Mouse (Mus musculus) cerebellum, adult 9-10 months (tissue): ENCODE measurements around the gene Ptprd.

ENCODE experiments used
- DNase-seq: peaks from one replicate; pipeline ENCODE4 v3.0.0; 2022

The Ptprd gene

DNA sequence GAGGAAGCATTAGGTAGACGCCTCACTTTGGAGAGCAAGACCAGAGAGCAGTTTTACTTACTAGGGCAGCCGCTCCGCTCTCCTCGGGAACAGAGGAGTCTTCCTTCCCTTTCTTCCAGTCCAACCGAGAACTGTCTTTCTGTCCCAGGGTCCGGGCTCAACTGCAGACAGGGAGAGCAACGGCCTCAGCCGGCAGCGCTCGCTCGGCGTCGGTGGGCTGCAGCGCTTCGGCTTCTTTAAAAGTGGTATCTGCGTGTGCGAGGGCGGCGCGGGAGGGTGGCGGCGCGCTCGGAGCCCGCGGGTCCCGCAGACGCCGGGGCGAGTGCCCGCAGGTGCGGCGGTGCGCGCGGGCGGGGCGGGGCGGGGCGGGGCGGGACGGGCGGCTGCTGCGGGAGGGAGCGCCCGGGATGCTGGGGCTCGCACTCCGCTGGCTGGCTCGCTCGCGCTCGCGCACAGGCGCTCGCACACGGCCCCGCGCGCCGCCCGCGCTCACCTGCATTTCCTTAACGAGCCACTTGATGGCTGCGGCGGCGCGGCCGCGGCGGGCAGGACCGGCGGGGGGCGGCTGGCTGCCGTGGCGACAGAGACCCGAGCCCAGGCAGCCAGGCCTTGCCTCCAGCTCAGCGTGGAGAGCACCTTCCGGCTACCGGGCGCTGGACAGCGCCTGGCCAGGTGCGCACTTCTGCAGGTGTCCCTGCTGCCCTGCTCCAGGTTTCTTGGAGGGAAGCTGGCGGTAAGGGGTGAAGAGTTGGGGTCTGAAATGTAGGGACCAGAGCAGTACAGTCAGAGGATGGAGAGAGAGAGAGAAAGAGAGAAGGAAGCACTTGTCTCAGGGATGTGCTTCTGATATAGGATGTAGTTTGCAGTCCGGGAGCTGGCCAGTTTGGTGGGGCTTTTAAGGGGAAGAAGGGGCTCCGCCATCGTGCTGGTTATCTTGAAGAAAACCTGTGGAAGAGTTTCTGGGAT is at the start of gene Ptprd:
Gene Ptprd (minus strand): TSS at position 433 of the 966 bp plus-strand sequence.
- peak; percentile 17 for DNase-seq

DNA sequence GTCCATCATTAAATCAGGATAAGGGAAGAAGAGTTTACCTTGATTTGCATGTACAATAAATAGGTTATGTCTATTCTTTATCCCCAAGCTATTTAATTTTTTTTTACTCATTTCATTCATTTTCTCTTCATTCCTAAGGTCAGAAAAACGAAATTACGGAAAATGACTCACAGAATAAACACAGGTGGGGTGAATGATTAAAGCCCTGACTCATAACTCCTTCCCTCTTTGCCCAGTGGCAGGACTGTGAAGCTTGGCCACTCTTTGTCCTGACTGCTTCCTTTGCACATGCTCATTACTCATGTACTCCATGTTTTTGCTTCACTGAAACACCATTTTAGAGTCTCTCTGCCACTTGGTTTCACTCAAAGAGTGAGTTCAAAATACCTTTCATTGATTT is 24.1 kb upstream of the Ptprd start:
- no peak for DNase-seq

DNA sequence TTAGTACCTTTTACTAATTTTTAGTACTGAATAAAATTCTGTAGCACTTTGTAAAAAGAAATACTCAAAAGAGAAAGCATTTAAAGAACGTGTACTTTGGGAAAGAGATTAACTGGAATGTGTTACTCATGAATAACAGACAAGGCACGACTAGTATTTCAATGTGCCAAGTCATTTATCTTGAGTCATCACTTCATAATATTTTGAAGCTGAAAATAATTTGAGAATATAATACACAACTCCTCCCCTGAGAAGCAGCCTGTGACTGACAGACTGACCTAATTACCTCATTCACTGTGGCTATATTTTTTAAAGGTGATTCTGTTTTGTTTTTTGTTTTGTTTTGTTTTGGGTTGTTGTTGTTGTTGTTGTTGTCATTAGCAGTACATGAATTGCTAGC is 23.6 kb upstream of the Ptprd start:
- no peak for DNase-seq

DNA sequence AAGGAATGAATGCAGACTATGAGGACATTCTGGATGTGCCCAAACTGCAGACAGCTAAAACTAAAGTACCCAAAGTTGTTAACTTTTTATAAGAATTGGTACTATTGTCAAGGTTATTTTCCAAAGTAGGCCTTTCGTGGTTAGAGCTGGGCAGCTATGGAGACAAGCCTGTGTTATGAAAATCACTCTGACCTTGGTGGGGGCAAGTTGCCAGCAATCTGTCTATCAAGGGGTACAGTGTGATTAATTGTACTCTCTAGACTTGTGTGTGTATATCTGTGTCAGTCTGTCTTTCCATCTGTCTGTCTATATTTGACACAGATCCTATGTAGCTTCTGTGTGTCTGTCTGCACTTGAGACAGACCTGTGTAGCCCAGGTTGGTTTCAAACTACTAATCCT is 22.9 kb upstream of the Ptprd start:
- DNase-seq = no peak

DNA sequence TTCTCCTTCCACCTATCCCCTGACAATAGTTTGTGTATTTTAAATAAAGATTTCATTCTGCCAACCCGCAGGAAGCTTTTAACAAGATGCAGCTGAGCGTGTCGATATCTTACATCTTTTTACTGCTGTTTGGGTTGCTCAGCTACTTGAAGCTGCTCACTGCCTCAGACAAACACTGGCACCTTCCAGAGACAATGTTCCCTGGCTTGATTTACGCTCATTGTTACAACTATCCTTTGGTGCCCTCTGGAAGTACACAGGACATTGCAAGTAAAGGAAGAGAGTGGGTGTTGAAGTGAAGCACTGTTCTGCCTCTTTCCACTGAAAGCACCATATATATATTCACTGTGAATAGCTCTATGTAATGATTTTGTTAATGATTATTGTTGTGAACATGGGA is 2.2 kb upstream of the Ptprd start:
- DNase-seq = no peak

DNA sequence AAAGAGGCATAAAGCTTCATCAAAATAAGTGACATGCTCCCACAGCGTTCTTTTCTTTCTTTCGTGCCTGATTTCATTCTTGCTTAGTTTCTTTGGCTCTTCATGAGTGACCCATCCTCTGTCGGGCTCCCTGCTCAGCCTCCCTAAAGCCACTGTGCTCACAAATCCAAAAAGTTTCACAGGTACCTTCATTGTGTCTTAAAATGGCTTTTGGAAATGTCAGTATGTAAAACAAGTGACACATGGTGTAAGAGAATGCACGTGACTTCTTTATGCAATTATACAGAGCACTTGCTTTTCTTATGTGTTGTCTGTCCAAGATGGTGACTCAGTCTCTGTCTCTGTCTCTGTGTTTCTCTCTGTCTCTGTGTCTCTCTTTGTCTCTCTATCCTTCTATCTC is 1.2 kb upstream of the Ptprd start:
- no peak for DNase-seq

DNA sequence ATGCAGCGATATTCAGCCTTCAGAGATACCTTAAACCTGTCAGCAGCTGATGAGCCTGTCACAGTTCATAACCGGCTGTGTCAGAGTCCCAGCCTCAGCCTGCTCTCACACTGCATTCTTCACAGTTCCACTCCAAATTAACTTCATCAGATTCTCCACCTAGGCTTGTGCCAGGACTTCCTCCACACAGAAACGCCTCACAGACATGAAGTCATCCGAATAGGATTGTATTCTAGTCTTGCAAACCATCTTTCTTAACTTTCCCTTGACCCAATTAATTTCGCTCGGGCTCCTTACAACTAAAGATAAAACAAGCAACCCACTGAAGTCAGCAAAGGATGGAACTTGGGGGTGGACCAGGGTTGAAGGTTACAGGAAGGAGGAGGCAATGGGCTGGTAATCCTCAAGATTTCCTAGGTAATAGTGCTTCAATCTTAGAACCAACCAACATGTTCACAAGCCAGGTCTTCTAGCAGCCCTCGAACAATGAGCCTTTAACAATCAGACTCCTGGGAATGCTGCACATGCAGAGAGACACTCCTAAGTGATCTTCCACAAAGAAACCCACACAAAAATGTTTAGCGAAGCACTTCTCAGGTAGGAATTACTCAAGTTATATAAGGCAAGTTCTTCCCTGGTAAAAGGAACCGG is 758 bp downstream of the Ptprd start:
- no peak for DNase-seq

DNA sequence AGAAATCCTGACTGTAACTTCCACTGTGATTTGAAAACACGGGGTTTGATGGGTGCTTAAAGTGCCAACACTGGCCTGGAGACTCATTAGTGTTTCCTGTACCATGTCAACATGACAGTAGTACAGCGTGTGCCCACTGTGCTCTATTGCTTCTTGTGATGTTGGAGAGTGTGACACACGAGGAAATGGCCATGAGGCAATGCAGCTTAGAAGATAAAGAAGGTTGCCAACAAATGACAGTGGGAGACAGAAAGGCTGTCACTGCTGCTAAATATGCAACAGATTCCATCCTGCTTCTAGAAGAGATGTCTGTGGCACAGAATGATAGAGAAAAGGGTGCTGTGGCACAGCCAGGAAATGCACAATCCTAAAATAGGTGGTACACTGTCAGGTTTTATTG is 6.7 kb downstream of the Ptprd start:
- DNase-seq = no peak

DNA sequence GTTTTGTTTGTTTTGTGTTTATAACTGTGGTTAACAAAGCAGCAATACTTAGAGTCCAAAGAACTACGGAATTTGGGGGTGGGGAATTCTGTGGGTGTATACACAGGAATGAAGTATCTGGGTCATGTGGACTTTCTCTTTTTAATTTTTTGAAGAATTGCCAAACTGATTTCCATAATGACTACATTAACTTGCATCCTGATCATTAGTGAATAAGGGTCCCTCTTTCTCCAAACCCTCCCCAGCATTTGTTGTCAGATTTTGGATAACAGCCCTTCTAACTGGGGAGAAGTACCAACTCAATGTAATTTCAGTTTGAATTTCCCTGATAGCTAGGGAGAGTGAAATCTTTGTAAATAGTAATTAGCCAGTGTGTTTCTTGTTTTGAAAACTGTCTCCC is 43.3 kb downstream of the Ptprd start:
- no peak for DNase-seq

DNA sequence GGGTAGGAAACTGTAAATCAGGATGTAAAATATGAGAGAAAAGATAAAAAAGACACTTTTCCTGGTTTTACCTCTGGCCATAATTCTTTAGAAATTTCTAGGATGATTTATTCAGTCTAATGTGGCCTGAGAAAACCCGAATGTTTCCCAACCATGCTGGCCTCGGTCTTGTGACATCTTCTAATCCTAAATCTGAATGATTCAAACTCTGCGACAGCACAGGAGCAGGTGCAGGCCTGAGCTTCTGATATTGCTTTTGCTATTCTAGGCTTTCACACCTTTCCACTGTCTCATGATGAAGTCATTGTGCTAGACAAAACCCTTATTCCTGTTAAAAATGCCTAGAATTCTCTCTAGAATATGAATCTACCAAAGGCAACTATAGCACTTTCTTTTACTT is 51.3 kb downstream of the Ptprd start:
- DNase-seq = no peak

DNA sequence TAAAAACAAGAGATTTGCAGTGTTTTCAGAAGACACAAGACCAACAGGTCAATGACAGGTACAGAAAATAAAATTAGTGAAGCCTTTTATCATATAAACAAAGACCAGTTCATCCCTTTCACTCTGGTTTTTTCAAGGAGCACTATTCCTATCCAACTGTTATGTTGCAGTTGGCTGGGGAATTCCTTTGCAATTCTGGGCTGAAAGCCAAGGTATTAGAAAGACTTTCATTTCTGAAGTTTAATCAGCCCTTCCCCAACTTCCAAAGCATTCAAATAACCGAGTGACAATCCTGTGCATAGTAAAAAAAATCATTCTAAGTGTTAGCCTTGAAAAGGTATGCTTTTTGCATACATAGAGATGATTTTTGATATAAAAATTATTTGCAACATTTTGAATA is 61.2 kb downstream of the Ptprd start:
- DNase-seq = no peak

DNA sequence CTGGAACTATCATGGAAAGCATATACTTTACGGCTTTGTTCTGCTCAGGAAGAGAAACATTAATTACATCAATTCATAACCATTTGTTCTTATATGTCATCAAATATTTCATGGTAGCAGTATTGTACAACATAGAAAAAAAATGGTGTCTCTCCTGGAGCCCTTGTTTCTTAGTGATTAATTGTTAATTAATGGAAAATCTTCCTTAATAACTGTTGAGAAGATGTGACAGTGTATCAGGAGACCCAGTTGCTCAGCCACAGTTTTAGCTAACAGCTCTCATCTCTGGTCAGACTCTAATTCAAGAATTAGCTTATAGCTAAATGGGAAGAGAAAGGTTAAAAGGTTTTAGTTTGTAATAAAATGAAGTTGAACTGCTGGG is 69.0 kb downstream of the Ptprd start:
- DNase-seq = no peak

DNA sequence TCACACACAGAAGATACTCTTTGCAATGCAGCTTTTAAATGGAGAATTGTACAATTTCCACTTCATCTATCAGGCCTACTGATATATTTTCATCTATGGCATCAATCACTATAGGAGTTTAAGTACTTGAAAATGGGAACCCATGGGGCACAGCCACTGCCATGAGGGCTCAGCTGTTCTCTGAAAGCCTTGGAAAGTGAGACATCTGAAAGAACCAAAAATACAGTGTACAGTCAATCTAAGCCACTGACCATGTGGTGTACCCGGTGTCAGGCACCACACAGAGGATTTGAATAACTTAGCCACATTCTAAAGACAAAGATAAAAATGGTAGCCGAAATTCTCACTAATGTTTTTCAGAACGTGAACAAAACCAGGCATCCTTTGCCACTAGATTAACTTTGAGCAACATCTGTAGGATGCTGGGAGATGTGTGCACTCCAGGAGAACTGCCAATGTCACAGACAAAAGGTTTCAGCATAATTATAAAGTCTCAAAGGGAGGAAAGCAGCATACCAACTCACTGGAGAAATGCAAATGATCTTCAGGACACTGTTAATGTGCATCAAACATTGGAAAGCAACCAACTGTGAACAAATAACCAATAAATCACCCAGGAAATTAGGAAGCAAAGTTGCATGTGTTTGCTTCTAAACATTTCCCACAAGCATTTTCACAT is 69.5 kb downstream of the Ptprd start:
- DNase-seq = no peak

DNA sequence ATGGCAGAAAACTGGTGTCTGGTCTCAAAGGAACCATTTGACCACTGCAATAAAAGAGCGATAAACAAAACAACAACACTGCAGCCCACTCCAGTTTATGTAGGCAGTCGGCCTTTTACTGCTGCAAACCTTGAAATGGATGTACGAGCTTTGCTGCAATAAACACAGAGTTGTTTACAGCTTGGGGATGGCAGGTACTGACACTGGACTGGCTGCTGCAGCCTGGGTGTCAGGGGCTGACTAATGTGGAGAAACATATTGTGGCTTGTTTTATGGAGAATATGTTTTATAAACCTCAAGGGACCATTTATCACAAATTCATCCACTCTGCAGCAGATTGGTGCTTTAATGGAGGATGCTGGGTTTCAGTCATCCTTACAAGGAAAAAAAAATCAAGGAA is 100.9 kb downstream of the Ptprd start:
- no peak for DNase-seq

DNA sequence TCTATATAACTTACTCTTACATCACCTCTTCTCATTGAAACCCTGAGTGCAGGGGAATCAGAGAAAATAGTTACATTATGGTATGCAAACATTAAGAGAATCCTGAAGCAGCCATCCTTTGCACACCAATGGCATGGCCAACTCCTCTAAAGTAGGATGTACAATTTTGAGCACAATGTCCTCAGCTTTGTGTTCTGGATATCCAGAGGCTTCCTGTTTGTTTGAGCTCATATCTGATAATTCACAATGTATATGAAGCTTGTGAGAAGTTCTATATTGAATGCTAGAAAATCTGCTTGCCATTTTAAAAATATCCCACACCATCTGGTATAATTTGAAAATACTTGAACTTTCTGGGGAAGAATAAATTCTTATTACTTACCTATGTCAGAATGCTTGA is 114.2 kb downstream of the Ptprd start:
- DNase-seq = no peak

DNA sequence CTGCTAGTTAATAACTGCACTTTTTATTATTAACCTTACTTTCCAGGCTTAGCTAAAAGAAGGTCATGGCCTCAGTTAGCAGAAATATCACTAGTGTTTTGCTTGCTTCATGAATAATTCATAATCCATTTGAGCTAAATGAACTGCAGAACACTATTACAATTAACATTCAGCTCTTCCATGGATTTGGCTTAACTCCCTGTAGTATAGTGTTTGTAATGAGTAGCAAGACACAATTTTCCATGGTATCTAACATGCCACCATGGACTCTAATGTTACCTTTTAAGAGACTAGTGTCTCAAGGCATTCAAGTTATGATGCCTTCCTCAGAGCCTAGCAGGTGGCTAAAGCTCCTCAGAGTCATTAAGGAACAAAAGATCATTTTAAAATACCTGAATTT is 129.0 kb downstream of the Ptprd start:
- no peak for DNase-seq

DNA sequence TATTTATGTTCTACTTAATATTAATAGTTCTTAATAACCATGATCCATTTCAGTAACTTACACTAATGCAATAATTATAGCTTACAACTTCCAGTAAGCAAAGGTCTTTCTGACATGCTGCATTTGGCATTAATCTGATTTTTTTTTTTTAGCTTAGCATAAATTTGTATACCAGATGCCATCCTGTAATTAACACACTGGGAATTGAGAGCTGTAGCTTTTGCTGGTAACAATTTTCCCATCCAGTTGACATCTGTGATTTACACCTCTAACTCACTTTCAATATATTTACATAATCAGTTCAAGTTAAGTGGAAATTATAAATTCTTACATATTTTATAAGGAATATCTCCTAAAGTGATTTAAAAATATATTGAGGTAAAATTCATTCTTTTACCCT is 134.3 kb downstream of the Ptprd start:
- no peak for DNase-seq

DNA sequence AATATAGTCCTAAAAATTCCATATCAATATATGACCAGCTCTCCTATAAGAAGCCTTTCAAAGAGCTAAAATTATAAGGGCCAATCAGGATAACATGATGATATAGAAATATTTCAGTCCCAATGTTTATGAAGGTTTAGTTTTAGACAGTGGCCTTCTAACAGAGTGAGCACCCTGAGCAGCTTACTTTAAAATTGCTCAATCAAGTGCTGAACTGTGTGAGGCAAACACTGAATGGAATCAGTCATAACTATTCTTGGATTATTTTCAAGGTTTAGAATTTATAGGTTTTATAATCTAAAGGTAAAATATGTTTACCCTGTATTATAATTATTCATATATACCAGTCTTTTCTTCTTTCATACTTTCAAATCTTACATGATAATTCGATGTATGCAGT is 134.7 kb downstream of the Ptprd start:
- no peak for DNase-seq

DNA sequence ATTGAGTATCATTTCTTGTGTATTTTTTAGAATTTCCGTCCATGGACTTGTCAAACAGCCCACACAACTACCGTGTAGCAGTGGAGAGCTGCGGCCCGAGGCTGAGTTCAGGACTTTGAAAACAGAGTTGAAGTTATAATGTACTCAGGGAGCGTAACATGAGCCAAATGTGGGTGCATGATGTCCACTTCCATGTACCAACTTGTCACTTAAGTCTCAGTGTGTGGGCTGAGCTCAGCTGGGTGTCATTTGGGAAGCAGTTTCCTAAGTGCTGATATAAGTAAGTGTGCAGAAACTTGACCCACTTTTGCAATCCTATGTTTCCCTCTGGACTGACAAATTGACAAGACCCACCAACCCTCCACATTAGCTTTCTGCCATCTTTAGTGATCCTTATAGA is 173.4 kb downstream of the Ptprd start:
- no peak for DNase-seq

DNA sequence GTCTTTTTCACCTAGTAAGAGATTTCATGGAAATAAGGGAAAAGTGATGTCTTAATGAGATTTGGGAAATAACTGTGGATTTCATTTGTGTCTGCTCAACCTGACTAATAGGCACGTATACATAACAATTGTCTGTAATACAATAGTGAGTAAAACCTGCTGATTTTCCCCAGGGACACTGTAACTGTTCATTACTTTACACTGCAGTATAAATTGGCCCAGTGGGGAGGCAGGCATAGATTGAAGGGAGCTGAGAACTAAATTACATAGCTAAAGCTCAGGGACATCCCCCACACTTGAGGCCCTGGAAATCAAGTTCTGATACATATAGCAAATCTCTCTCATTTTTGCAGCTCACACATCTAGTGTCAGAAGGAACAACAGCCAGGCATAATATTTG is 209.7 kb downstream of the Ptprd start:
- DNase-seq = no peak

DNA sequence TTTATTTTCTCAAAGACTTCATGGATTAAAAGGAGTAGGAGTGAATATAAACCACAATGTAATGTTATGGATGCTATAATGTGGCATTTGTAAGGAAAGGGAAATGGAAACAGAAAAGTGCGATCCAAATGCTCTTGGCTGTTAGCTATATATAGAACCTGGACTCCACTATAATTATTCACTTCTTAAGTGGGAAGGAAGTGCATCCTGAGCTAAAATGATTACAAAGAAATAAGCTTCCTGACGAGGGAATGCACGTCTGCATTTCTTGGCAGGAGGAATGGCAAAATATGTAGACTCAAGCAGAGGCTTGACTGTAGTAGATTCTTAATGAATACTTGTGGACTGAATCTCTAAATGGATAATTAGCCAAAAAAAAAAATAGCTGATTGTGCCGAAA is 219.1 kb downstream of the Ptprd start:
- no peak for DNase-seq

DNA sequence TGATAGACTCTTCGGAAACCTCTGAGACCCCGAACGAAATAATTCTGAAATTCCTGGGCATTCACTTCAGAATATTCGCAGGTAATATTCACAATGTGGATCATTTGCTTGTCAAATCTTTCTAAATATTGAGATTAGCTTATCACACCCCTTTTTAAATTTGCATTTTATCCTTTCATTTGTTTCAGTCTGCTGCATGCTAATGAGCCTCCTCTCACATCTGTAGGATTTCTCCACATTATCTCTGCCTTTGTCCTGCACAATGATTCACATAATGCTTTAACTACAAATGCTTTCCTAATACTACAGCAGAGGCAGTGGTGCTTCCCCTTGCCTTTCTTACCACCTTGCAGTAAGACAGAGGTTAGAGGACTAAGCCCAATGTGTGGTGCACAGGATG is 229.7 kb downstream of the Ptprd start:
- no peak for DNase-seq

DNA sequence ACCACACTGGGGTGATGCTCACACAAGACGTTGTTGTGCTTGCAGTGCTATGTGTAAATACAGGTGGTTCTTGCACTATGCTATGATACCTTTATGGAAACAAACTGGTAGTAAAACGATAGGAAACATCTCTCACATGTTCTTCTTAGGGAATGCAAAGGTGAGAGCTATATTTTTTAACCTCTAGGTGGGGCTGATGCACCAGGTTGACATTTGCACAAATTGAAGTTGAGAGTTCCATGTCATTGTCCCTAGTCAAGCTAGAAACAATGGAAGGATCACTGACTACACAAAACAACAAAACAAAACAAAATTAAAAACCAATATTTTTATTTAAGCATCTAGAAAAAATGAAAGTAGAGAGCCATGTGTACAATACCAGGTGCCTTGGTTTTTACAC is 250.1 kb downstream of the Ptprd start:
- peak; percentile 4 for DNase-seq

DNA sequence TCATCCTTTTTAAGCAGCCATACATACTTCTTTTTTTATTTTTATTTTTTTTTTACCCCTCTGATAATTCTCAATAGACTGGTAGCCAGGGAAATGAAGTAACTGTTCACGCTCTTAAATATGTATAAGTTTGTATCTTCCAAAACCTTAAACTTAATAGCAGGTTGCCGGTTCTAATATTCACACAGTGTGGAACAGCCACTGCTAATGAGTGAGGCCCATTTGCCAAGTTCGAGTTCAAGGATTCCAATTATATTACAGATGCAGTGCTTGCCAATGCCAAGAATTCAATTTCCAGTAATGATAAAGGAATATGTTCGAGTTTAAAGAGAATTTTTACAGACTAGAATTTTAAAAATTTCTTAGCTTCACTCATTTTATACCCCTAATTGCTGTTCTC is 322.3 kb downstream of the Ptprd start:
- DNase-seq = no peak
